ENCODE assay signal across 22 mouse cellular contexts in the genomic region with DNA sequence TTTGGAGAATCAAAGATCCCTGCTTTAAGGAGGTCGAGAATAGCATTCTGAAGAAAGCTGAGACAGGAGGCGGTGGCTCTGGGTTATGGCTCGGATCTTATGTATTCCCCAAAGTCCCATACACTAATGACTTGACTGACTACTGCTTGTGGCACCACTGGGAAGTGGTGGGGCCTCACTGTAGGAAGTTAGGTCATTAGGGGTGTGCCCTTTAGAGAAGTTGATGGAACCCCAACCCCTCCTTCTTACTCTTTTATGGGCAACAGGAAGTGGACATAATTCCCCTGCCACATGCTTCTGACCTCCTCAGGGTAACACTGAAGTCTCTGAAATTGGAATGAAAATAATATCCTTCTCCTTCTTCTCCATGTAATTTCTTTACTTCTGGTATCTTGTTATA. TPM values are rescaled to one million over a fixed set of nuclear protein-coding genes. Genes with fewer than 3 reads are reported as not detected.
DNase-seq lines count a peak whose midpoint lies in the region; ATAC-seq and TF ChIP-seq lines count a peak whose summit lies in the region.
"Had no signal": no experiment of that assay in that cellular context is flagged by ENCODE, and none has a peak within 500 bp of the region (broad histone marks: within the 10 kb centered on the region; RNA-seq: fewer than 3 reads in every experiment).

No protein-coding gene starts in this region.

- no peaks in the 10 kb centered on the region for H3K4me1 ChIP-seq in lung, postnatal 0 days (ENCODE audit: insufficient read depth, low read depth, low read length)
- H3K4me1 ChIP-seq in CH12.LX (ENCODE audit: control insufficient read depth in 1 of 2, insufficient read depth in 2 of 2), result peaks cover 14 to 56% of the 10 kb centered on the region in 2 experiments
- H3K4me1 ChIP-seq: embryonic facial prominence, embryonic 12.5 days; forebrain, embryonic 15.5 days; heart, embryonic 10.5 days; hindbrain, embryonic 12.5 days had no signal

- TF ChIP-seq POLR2A in CH12.LX (IDR thresholded peaks at IDR 0.05; ENCODE audit: low read depth, low read length), result no peak

- H3K79me2 ChIP-seq in CH12.LX (replicated peaks; ENCODE audit: control insufficient read depth, extremely low read depth, insufficient read depth, poor library complexity, severe bottlenecking), result no peaks in the 10 kb centered on the region

- dilution Hi-C loops in CH12.LX (cut with MboI; ENCODE audit: extremely low pct_ligation_motif_present, extremely low pct_unique_long_range_greater_than_20kb, low sequenced_read_pairs), result no loop called here

- H3K36me3 ChIP-seq in lung, postnatal 0 days (ENCODE audit: insufficient read depth, low read length), result no peaks in the 10 kb centered on the region
- no peaks in the 10 kb centered on the region for H3K36me3 ChIP-seq in CH12.LX (replicated peaks in 1 of 2; ENCODE audit: control insufficient read depth in 1 of 2, insufficient read depth in 1 of 2, low read length in 1 of 2)
- H3K36me3 ChIP-seq: embryonic facial prominence, embryonic 12.5 days; forebrain, embryonic 15.5 days; heart, embryonic 10.5 days; hindbrain, embryonic 12.5 days had no signal

- H3K4me3 ChIP-seq in lung, postnatal 0 days (ENCODE audit: low read depth, low read length), result no peak overlapping the region
- H3K4me3 ChIP-seq in CH12.LX (replicated peaks in 1 of 3; ENCODE audit: low read depth in 2 of 3, low read length in 2 of 3, poor library complexity in 1 of 3), result no peak overlapping the region
- H3K4me3 ChIP-seq: embryonic facial prominence, embryonic 12.5 days; forebrain, embryonic 15.5 days; heart, embryonic 10.5 days; hindbrain, embryonic 12.5 days had no signal

- no peaks in the 10 kb centered on the region for H3K27me3 ChIP-seq in lung, postnatal 0 days (replicated peaks; ENCODE audit: insufficient read depth, low read length)
- H3K27me3 ChIP-seq in CH12.LX (replicated peaks), result no peaks in the 10 kb centered on the region
- H3K27me3 ChIP-seq: embryonic facial prominence, embryonic 12.5 days; forebrain, embryonic 15.5 days; hindbrain, embryonic 12.5 days had no signal

- 80% methylated on average over 3 of the region's 3 CpGs for WGBS in lung, postnatal 0 days

- no peak for TF ChIP-seq RAD21 in CH12.LX (IDR thresholded peaks at IDR 0.05; ENCODE audit: low read depth, low read length)

- H3K4me2 ChIP-seq in lung, postnatal 0 days (replicated peaks; ENCODE audit: low read depth, low read length), result no peak overlapping the region
- H3K4me2 ChIP-seq in CH12.LX (ENCODE audit: insufficient read depth, low read depth, poor library complexity, severe bottlenecking), result no peak overlapping the region
- H3K4me2 ChIP-seq: embryonic facial prominence, embryonic 12.5 days; forebrain, embryonic 15.5 days; hindbrain, embryonic 12.5 days had no signal

- DNase-seq in lung, postnatal 0 days (ENCODE audit: low spot score), result peak; percentile 11
- no peak for DNase-seq in lung, postnatal 14 days
- DNase-seq in CH12.LX (ENCODE audit: extremely low read depth), result peak; percentile 48
- no peak for DNase-seq in thymus, postnatal 10 days (ENCODE audit: low spot score in 2 of 2)
- DNase-seq in urinary bladder, postnatal 36 days (ENCODE audit: low spot score in 2 of 2), result no peak
- no peak for DNase-seq in embryo, embryonic 10.5 days (ENCODE audit: low spot score)
- DNase-seq: adrenal gland, adult 8-10 months; adrenal gland, postnatal 36 days; cerebellum, adult 11-12 months; cerebellum, adult 9-11 months; cerebellum, postnatal 36 days; gastrocnemius, postnatal 36 days; heart, adult 18-20 months; heart, postnatal 10 days; heart, postnatal 4 days had no signal

- no peak overlapping the region for H3K27ac ChIP-seq in lung, postnatal 0 days (ENCODE audit: low read length)
- H3K27ac ChIP-seq in CH12.LX (ENCODE audit: insufficient read depth, low read depth), result no peak overlapping the region
- H3K27ac ChIP-seq: embryonic facial prominence, embryonic 12.5 days; forebrain, embryonic 15.5 days; heart, embryonic 10.5 days; hindbrain, embryonic 12.5 days had no signal

- no peak for TF ChIP-seq EP300 in lung, postnatal 0 days (IDR thresholded peaks at IDR 0.05)
- no peak for TF ChIP-seq EP300 in CH12.LX (IDR thresholded peaks at IDR 0.05; ENCODE audit: low read length)

- no peak for TF ChIP-seq CTCF in lung, postnatal 0 days (IDR thresholded peaks at IDR 0.05)
- TF ChIP-seq CTCF in CH12.LX (conservative IDR thresholded peaks at IDR 0.05 in 1 of 2, IDR thresholded peaks at IDR 0.05 in 1 of 2; ENCODE audit: low read depth in 2 of 2, low read length in 2 of 2), result no peak

- ATAC-seq in lung, postnatal 0 days, result no peak
- ATAC-seq in granulocyte monocyte progenitor cell, adult 5-6 weeks (replicated peaks; ENCODE audit: poor library complexity, severe bottlenecking), result peak; percentile 92
- peak; percentile 70 for ATAC-seq in neutrophil, adult 5-6 weeks (ENCODE audit: extremely low read depth, insufficient number of reproducible peaks, low FRiP score, poor library complexity, severe bottlenecking)
- ATAC-seq: forebrain, embryonic 15.5 days; hindbrain, embryonic 16.5 days had no signal

- no peaks in the 10 kb centered on the region for H3K9me3 ChIP-seq in lung, postnatal 0 days (ENCODE audit: low read length)
- no peaks in the 10 kb centered on the region for H3K9me3 ChIP-seq in CH12.LX (replicated peaks; ENCODE audit: low read length)
- H3K9me3 ChIP-seq: embryonic facial prominence, embryonic 12.5 days; forebrain, embryonic 15.5 days; heart, embryonic 10.5 days; hindbrain, embryonic 12.5 days had no signal

- H3K9ac ChIP-seq in lung, postnatal 0 days (replicated peaks; ENCODE audit: low read depth), result no peak overlapping the region
- H3K9ac ChIP-seq in CH12.LX (ENCODE audit: insufficient read depth, low read depth), result no peak overlapping the region
- H3K9ac ChIP-seq: embryonic facial prominence, embryonic 12.5 days; forebrain, embryonic 15.5 days; hindbrain, embryonic 12.5 days had no signal

- in situ Hi-C loops in CH12.LX (cut with MboI; ENCODE audit: low pct_ligation_motif_present, low pct_unique_long_range_greater_than_20kb, low sequenced_read_pairs), result no loop called here

TF ChIP-seq in CH12.LX, 34 proteins besides CTCF, POLR2A, EP300 and RAD21:
- TF ChIP-seq NRF1 (IDR thresholded peaks at IDR 0.05; ENCODE audit: low read depth, low read length) (no peak), CHD1 (IDR thresholded peaks at IDR 0.05; ENCODE audit: low read depth, low read length) (no peak), ZMIZ1 (IDR thresholded peaks at IDR 0.05; ENCODE audit: low read depth, low read length) (no peak), ZKSCAN1 (IDR thresholded peaks at IDR 0.05; ENCODE audit: borderline replicate concordance, low read depth, low read length) (no peak), MYC (IDR thresholded peaks at IDR 0.05; ENCODE audit: low read depth, low read length) (no peak), USF2 (conservative IDR thresholded peaks at IDR 0.05; ENCODE audit: low read depth, low read length) (no peak), TCF12 (IDR thresholded peaks at IDR 0.05; ENCODE audit: low read depth, low read length) (no peak), TBP (conservative IDR thresholded peaks at IDR 0.05; ENCODE audit: low read depth, low read length) (no peak), ELF1 (IDR thresholded peaks at IDR 0.05; ENCODE audit: low read depth, low read length) (no peak), BHLHE40 (IDR thresholded peaks at IDR 0.05; ENCODE audit: low read depth, low read length) (no peak), MAFK (IDR thresholded peaks at IDR 0.05; ENCODE audit: insufficient replicate concordance, low read length) (no peak), PAX5 (IDR thresholded peaks at IDR 0.05; ENCODE audit: low read length) (no peak), ZNF384 (IDR thresholded peaks at IDR 0.05; ENCODE audit: low read depth, low read length) (no peak), JUN (IDR thresholded peaks at IDR 0.05; ENCODE audit: insufficient read depth, low read depth, low read length) (no peak), RCOR1 (conservative IDR thresholded peaks at IDR 0.05; ENCODE audit: low read depth, low read length) (no peak), ZC3H11A (IDR thresholded peaks at IDR 0.05; ENCODE audit: low read depth, low read length) (no peak), MXI1 (IDR thresholded peaks at IDR 0.05; ENCODE audit: low read depth, low read length) (no peak), ETS1 (conservative IDR thresholded peaks at IDR 0.05; ENCODE audit: low read depth, low read length) (no peak), IRF4 (IDR thresholded peaks at IDR 0.05; ENCODE audit: low read depth, low read length) (no peak)
TF ChIP-seq in CH12.LX: peak in this region for 0.

RNA-seq across cellular contexts. Expression of a gene that starts 38.0 kb away (rescaled TPM):
- polyA plus RNA-seq in lung, postnatal 0 days (2015; fragmentation: Nextera tagmentation; extraction: Ambion mirVana), result 23.4 and 30.6 TPM in 2 replicates
- total RNA-seq in CH12.LX (2012; rRNA removed) (7.3 and 7.6 TPM in 2 replicates), CH12.LX (2014; rRNA removed) (9.1 and 11.0 TPM in 2 replicates)
- 40.2 and 42.0 TPM in 2 replicates for polyA plus RNA-seq in CH12.LX (2012; ENCODE audit: insufficient read length, low read depth)
- total RNA-seq in granulocyte monocyte progenitor cell, adult 5-6 weeks (2014; fragmentation: Nextera tagmentation), result 73.9 and 90.8 TPM in 2 replicates
- total RNA-seq in granulocyte monocyte progenitor cell, adult 5-6 weeks (2017), result 18.9 and 22.1 TPM in 2 replicates
- total RNA-seq in neutrophil, adult 5-6 weeks (2017), result 57.2 and 72.9 TPM in 2 replicates

Comparison
In these comparisons a context has a peak if more than half of its experiments do, and no peak if none do; other contexts are left out.
1. DNase-seq: peak in lung, postnatal 0 days (single experiment) and CH12.LX (single experiment); none in lung, postnatal 14 days (single experiment), thymus, postnatal 10 days (0 of 2), urinary bladder, postnatal 36 days (0 of 2) and embryo, embryonic 10.5 days (single experiment).